Mouse (Mus musculus) skeletal muscle tissue, adult 2 months (tissue): ENCODE results near the gene Fto.
A peak's percentile ranks its signal among the peaks of the same experiment; 100 is the strongest.

Source experiments
- DNase-seq: peaks from one replicate; pipeline ENCODE4 v3.0.0-alpha.2; 2012; ENCODE audit warnings: low read depth, low spot score

Fto gene

DNA sequence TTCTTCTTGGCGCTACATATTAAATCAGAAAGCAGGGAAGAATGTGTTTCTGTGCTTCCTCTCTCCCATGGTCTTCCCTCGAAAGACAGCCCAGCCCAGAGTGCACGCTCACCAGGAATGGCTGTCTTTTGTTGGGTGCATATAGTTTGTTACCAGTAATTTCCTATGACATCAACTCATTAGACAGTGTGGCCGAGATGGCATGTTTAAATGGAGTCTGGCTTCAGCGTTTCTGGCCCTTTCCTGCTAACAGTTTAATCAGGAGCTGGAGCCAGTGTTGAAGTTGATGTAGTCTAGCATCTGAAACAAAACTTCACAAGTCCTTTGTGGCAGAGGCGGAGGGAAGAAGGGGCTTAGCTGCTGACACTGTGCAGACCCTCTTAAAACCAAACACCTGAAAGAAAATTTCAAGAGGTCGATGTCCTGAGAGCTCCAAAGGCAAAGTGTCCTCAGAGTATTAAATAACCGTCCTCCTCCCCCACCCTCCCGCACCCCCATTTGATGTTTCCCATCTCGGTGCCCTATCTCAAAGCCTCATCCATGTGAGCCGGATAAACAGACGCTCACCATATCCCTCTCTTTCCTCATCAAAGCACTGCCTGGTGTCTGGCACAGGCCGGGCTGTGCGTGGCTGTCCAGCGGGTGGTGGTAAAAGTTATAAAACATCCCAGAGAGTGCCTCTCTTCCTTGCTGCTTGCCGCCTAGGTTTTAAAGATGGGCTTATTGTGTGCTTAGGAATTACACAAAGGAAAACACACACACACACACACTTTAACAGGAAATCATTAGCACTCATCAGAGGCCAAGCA, 210.9 kb downstream of the Fto start:
- DNase-seq, result no peak

DNA sequence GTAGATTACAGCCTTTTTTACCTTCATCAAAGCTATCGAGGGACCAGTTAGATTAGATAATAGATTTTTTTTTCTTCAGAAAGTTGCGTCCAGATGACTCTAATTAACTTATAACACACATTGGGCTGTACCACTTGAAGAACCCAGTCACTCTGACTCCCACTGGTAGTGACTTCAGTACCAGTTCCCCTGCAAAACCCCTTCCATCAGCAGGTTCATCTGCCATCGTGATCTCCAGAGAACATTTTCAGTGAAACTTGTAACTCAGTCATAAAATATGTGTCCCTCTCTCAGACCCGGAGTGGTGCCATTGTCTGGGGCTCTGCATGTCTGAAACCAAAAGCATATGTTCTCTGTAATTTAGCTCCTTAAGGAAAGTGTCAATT, 211.5 kb downstream of the Fto start:
- no peak for DNase-seq

DNA sequence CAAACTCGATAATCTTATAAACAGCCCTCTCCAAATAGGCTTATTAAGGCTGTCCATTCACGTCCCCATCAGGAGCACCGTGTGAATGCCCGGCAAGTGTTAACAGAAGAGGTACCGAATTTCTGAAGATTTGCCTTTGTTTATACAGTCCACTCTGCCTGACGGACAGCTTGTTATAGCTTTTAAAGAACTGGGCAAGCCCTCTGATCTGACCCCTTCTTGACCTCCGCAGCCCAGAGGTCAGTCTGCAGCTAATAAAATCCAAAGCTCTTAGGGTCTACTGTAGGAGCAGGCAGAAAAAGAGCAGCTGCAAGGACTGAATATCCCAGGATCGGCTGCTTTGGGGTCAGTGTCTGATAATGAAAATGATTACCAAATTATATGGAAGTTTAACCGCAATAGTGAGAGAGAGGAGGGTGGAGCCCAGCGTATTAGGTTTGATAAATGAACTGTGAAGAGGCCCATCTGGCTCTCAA, 212.1 kb downstream of the Fto start:
- DNase-seq, result no peak

DNA sequence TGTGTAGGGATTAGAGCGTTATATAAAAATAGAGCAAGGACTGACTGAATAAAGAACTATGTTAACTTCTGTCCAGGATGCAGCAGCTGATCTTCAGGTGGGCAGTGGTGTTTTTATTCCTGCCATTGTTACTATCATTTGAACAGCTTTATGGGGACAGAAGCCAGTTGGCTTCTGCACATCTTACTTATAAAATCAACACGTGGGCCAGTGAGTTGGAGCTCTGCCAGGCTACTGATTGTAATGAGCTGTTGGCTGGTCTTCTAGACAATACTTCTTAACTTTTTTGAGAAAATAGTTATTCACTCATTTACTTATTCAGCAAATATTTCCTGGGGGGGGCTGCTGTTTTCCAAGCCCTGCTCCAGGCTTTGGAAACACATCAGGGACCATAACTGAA, 215.6 kb downstream of the Fto start:
- no peak for DNase-seq

DNA sequence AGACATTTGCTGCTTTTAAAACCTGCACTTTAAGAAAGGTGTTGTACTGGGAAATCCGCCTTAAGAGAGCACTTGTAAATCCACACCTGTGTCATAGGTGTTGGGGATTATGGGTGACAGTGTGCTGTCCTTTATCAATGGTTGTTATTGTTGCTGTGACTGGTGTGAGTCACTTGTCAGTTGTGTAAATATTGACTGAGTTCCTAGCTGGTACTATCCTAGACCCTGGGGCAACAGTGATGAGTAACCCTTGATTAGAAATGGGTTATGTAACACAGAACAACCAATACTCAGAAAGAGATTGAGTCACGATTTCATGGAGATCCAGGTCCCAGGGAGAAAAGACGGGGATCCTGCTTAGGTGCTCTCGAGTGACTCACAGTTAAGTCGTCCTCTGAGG, 216.4 kb downstream of the Fto start:
- DNase-seq, result no peak

DNA sequence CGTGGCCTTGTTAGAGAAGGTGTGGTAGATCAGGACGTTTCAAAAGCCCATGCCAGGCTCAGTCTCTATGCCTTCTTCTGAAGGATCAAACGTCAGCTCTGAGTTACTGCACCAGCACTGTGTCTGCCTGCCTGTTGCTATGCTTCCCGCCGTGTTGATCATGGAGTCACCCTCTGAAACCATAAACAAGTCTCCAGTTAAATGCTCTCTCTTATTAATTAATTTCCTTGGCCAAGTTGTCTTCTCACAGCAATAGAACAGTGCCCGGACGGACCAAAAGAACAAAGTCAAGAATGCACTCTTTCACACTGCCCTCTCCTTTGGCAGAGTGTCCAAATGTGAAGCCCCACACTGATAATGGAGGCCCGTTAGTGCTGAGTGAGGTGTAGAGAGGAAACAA, 217.3 kb downstream of the Fto start:
- DNase-seq, result no peak

DNA sequence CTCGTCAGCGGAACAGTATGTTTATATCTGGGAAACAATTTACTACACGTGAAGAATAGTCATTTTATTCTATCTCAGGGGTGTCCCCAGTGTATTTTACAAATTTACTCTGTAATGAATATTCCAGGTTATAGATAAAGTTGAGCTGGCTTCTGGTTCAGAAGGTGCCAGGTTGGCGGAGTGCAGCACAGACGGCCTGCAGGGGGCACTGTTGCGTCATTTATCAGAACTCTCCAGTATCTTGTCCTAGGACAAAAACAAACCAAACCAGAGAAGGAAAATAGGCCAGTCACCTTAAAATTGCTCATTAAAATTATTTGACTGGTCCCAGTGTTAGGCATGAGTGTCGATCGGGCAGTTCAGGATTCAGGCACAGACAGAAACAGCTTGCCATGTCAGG, 218.6 kb downstream of the Fto start:
- DNase-seq, result peak; percentile 60

DNA sequence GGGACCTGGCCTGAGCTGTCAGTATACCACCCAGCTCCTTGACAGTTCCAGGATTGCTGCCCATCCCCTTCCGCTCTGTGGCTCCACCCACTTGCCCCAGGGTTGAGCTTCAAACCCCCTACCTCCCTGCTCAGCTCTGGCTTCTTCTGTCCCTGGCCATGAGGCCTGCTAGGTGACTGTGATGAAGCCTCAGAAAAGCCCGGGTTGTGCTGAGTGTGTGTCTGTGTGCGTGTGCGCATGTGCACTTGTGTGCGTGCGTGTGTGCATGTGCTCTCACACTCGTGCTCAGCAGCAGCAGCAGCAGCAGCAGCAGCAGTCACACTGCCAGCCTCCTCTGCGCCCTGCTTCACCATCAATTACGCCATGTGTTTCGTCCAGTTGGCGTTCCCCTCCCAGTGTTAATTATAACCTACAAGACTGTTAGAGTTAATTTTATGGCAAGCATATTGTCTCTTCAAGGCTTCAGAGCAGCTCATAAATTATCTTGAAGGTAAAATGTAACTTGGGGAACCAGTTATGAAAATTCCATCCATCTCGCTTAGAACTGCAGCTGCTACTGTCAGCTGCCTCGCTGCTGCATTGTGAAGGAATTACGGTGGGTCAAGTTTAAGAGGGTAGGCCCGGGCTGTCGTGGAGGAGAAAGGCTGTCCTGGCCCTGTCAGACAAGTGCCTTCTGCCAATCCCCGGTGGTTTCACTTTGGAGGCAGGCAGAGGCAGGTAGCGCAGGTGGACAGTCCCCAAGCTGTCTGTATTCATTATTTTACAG, 219.5 kb downstream of the Fto start:
- no peak for DNase-seq

DNA sequence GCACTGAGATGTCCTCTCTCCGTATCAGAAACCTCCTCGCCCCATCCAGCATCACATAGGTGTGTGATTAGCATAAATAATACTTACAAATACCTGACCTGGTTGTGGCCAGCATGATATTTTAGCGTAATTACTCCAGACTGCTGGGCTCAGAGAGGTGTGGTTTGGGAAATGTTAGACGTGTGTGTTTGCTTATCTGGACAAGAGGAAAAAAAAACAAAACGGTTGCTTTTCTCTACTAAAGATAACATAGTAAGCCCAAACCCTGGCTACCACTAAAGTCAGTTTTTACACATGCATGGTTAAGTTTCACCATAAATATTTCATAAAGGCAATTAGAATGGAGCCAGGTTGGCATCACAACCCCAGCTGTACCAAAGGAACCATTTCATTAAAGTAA, 221.4 kb downstream of the Fto start:
- no peak for DNase-seq

DNA sequence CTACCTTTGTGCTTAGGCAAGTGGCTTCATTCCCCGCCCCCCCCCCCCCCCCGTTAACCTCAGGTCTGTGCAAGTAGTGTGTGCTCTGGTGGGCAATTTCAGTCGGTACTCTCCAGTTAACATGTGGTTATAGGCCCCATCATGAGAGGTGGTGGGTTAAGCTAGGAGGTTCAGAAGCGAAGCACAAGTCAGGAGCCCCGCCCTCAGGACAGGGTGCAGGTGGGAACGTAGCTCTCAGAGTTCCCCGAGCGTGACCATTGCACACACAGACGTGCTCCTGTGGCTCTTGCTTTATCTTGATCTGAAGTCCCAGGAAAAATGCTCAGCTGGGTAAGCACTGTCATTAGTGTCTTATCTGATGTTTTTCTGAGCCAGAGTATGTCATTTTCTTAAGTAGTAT, 224.8 kb downstream of the Fto start:
- DNase-seq, result no peak

DNA sequence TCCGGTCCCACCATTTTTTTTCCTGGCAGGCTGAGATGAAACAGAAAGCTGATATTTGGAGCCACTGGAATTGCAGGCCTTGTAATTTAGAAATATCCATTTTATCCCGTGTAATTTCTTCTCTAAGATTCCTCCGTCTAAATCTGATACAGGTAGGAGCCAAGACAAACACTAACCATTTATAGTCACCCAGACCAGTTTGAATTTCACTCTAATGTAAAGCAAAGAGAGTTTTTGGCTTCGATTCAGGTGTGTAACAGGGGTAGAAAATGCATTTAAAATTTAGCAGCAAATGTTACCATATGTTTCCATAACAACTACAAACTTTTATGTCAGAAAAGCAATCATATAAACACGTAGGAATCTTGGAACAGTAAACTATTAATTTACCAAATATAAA, 225.6 kb downstream of the Fto start:
- DNase-seq, result no peak

DNA sequence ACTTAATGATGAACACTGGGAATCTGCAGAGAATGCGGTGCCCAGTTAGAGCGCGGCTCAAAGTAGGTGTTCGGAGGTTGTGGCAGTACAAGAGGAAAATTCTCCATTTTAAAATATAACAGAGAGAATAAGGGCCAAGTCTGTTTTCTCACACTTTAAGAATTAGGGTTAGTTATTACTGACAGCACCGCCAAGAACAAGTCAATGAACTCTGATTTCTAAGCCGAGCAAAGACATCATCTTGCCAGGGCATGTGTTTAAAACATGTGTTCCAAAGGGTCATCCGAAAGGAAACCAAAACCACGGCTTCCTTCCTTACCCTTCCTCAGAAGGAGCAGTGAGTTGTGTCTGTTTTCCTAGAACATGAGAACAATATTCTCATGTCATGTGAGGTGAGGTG, 226.3 kb downstream of the Fto start:
- DNase-seq, result no peak

DNA sequence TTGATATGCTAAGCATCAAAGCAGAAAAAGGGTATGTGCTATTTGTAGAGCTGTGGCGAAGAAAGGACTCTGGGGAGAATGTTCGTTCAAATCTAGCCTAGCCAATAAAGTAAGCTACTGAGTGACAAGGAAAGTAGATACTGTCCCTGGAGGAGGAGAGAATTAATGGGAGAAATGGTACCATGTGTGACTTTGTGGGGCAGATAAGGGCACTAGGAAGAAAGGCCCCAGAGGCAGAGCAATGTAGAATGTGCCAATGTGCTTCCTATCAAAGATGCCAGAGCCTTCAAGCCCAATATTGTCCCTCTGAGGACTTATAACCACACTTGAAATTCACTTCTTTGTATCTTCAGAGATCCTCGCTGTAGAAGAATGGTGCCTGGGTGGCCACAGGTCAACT, 227.9 kb downstream of the Fto start:
- no peak for DNase-seq

DNA sequence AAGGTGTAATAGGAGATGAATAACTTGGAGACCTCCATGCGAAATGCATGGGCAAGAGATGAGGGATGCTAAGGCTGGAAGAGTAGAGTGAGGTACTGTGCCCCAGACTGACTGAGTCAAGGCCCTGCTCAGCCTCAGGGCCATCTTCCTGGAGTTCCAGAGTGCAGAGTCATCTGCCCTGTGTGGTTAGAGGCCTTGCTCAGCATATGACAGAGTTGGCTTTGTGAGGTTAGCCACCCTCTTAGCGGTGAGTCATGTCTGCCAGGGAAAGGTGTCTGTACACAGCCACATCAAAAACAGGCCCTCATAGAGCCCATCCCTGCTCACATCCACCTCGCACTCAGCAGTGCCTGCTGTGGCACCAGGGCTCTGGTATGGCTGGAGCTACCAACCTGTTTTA, 232.2 kb downstream of the Fto start:
- DNase-seq, result no peak

DNA sequence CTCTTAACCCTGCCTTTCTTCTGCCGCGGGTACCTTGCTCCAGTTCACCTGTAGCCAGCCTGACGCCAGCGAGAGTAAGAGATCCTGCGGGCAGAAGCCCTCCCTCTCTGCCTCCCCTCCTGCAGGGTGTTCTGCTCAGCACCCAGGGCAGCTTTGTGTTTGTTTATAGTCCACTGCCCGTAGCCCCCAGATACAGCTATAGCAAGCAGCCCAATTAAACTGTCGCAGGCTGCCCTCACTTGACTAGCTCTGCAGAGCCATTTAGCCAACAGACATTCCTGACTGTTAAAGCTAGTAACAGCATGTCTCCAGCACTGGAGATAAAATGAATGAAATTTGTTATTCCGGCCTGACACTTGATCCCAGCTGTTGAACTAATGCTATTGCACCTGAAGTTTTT, 233.3 kb downstream of the Fto start:
- DNase-seq, result no peak

DNA sequence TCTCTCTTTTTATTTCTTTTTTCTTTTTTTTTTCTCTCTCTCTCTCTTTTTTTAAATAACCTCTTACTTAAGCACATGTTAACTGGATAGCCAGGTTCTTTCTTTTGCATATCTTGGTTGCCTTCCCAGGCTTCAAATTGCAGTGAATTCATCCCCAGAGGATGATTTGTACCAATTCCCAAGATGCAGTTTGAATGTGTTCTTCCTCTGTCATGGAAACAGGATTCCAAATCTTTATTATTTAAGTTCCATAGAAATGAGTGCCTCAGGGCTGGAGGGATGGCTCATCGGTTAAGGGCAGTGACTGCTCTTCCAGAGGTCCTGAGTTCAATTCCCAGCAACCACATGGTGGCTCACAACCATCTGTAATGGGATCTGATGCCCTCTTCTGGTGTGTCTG, 236.8 kb downstream of the Fto start:
- no peak for DNase-seq

DNA sequence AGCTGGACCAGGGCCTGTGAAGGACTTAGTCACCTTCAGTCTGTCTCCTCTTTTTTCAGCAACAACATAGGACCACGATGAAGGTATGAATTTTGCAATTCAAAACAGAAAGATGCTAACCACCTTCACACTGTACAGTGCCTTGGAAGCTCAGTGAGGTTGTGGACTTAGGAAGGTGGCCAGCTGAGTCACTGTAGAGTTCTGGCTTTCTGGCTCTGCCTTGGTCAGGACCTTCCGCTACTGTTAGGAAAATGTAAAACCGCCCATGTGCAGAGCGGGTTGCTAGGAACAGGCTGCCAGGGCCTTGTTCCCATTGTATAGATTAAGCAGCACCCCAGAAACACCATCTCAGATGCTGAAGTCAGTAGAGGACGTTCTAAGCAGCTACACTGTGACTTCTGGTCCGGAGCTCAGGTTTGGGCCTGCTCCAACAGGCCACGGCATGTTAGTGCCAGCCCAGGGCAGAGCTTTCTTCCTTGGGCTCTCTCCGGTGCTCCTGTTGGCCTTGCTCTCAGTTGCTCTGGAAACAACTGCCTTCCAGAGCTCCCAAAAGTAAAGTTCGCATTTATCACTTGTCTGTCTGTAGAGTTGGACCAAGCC, 237.9 kb downstream of the Fto start:
- DNase-seq, result no peak

DNA sequence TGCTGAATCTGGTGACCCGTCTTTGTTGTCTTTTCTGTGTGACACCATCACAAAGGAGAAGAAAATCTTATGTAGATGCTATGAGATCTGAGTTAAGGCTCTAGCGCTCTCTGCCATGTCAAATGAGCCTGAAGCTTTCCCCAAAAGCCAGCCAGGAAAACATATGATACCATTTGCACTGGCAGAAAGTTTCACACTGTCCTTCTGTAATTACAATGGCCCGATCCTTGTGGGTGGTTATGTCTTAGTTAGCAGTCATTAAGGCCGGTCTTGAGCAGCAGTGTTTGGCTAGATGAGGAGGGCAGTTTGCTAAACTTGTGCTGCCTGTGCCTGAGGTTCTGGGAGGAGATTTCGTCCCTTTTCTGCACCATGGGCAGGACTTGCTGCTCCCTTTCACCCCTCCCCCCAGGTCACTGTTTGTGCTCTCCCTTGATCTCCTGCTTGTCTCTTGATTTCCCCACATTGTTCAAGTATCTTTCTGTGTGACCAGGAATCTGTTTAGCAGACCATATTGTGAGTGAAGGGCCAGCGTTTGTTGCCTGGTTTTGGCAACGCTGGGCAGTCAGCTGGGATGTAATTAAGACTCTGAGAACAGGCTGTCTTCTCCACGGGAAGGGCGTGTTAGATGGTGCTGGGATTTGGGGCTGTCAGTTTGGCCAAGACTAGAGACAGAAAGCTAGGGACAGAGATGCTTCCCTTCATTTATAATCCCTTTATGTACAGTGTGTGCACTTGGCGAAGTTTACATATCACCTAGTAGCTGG, 238.6 kb downstream of the Fto start:
- peak; percentile 74 for DNase-seq

DNA sequence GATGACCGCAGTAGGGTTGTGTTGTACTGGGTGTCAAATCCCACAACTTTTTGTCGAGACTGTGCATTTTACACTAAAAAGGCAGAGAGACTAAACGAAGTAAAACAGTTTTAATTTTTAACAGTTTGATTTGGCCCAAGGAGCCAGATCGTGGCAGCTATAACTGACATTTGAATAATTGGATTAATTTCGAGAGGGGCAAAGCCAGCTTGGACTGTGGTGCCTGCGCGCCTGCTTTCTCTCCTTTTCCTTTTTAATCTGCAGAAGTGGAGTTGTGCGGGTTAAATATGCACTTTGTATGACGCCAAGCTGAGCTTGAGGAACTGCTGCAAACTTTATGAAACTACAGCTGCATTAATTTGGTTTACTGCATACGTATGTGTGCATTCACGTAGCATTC, 239.3 kb downstream of the Fto start:
- DNase-seq, result no peak

DNA sequence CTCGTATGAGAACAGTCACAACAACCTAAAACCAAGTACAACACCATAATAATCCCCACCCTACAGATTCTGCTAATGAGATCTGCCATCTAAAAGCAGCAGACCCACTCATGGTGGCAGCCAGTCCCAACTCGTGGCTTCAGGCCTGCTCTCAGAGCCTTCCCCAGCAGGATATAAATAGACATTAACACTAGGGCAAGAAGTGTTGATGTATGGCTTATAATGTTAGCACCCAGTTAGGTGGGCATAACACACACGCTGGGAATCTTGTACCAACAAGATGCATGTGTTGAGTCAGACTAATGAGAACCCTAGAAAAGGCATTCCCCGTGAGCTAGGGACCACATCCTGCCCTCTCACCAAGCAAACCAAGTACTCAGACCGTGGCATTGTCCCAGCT, 240.1 kb downstream of the Fto start:
- DNase-seq, result no peak

DNA sequence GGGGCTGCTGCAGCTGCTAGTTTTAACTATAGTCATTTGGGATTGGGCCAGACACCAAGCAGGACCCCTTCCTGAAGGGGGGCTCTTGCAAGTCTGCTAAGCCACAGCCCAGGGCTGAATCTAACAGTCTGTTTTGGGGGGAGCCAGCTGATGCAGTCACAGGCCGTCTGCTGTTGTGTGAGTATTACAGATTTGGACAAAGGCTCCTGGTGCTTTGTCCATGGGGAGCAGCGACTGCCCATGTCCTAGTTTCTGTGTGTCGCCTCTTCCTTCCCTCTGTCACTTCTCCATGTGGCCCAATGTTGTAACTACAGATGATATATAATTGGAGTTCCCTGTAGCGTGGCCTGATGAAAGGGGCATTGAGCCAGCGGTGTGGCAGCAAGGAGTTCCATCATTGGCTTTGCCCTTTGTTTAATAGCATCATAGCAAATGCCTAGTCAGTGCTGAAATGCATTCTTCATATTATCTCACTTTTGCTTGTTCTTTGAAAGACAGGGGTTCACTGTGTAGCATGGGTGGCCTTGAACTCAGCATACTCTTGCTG, 243.8 kb downstream of the Fto start:
- no peak for DNase-seq

DNA sequence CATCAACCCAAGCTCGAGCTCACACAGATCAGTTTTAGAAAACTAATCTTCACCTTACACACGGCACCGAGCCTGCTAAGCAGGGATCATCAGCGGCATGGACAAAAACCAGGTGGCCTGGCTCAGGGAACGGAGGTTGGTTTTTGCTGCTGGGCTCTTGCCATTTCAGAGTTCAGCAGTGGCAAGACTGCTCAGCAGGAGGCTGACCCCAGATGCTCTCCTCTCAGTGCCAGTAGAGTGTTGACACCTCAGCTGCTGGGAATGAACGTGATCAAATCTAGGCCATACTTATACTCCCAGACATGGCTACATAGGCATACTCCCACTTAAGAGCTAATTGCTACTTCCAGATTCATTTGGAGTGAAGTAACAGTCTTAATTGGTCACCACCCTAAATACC, 245.1 kb downstream of the Fto start:
- peak; percentile 52 for DNase-seq
